Mouse (Mus musculus): ENCODE data around the gene Ap1ar.

DNA sequence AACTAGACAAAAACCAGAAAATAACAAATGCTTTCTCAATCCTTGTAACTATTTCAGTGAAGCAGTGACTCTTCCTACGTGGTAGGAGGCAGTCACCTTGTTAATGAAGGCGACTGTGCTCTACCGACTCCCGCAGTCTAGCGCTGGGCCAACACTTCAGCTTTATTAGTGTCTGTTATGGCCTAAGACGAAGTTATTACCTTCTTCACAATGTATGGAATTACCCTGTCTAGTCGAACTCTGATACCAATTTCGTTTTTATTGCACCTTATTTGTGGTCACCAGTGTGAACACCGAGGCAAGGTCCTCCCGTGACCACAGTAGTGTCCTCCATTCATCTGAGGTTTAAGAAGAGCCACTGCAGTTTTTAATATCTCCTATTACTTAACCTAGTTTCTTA, 7.1 kb downstream of the Ap1ar start:
- TF ChIP-seq CTCF (IDR thresholded peaks at IDR 0.05; ENCODE audit: low read depth) (no peak), EP300 (IDR thresholded peaks at IDR 0.05; ENCODE audit: low read depth) (no peak)

All from liver, embryonic 14.5 days (tissue).